Mouse (Mus musculus) adrenal gland, postnatal 36 days (tissue): ENCODE results near the gene Lrsam1. TPM values are rescaled to one million over a fixed set of nuclear protein-coding genes. Genes with fewer than 3 reads are reported as not detected.
A peak's percentile ranks its signal among the peaks of the same experiment; 100 is the strongest.
"Not testable (repeated sequence)": the region's sequence is repeated elsewhere in the genome, so short reads cannot be mapped to it uniquely, and the experiment has no call there.

Experiments
- DNase-seq, 2 experiments: peaks; one replicate each; pipeline ENCODE4 v3.0.0; 2021; ENCODE audit warnings: mixed read lengths in 1 of 2
- long read RNA-seq, 2 experiments: library from polyadenylated mRNA; stranded (forward); transcript quantifications; one replicate each; pipeline ENCODE4 v2.0.0; 2021; ENCODE audit warnings: borderline sequencing depth in 2 of 2
- total RNA-seq, 2 experiments: library from RNA; stranded (reverse); gene quantifications; 2 replicates each; pipeline ENCODE4 v1.2.3; 2021

Lrsam1 gene
- 10 to 100 TPM; 18.4 to 27.1 TPM for total RNA-seq
- long read RNA-seq, experiment 1, partial matches to known transcripts: 2 of 11 reads
- long read RNA-seq, experiment 1, other reads (novel, unspliced or antisense): 9 of 11 reads
- long read RNA-seq, experiment 2, full-length matches to known transcripts: 5 of 11 reads
- long read RNA-seq, experiment 2, partial matches to known transcripts: 2 of 11 reads
- long read RNA-seq, experiment 2, other reads (novel, unspliced or antisense): 4 of 11 reads

DNA sequence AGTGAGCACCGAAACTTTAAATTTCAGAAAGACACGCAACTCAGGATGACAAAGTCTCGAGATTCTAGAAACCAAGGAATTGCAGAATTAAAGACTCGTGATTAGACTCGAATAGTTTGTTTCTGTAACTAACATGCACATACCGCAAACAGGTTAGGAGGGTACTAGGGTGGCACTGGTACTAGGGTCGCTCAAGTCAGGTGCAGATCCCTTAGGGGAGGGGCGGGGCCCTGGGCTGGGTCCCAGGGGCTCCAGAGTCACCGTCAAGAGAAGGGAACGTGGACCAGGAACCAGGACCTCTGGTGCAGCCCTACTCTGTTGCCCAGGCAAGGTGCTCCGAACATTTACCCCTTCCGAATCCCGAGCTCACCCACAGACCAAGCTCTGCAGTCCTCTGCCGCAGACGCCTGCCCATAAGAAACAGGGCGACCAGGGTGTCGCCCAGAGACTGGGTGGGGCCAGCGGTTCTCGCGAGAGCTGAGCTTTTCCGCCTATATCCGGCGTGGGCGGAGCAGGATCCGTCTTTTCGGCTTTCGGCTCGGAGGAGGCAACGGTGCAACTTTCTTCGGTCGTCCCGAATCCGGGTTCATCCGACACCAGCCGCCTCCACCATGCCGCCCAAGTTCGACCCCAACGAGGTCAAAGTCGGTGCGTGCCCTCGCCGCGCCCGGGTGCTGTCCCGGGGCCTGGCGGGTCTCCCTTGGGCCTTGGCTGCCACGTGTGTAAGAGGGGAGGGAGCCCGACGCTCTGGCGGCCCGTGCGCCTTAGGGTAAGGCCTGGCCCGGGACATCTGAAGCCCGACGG is at the start of gene Lrsam1, which contains the start of gene Rpl12:
Gene Lrsam1 (minus strand): TSS at position 423 of the 804 bp plus-strand sequence.
Gene Rpl12 (plus strand): TSS at position 368 of the 804 bp plus-strand sequence.
- DNase-seq: peak; percentile 96 to 97

DNA sequence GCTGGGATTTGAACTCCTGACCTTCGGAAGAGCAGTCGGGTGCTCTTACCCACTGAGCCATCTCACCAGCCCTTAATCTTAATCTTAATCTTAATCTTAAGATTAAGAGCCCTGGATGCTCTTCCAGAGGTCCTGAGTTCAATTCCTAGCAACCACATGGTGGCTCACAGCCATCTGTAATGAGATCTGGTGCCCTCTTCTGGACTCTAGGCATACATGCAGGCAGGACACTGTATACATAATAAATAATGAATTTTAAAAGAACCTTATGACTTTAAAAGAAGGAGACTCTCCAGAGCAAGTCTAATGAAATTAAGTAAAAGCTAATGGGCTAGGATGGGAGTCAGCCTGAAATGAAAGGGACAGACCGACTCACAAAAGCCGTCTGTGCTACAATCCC is 47.6 kb upstream of the Lrsam1 start:
- DNase-seq: not testable (repeated sequence)

DNA sequence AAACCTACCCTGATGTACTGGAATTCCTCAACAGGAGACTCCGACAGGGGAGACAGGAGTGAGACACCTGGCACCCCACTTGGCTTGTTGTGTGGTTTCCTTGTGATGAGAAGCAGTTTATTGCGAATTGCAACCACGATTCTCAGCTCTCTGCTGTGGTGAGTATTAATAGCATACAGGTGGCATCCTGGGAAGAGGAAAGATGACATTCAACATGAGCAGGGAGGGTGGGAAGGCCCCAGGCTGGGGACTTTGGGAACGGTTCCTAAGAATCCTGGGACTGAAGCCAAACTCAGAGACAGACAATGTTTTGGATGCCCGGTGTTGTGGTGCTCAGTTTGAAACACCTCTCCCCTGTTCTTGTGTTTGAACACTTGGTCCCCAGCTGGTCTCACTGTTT is 43.6 kb upstream of the Lrsam1 start:
- no peak for DNase-seq

DNA sequence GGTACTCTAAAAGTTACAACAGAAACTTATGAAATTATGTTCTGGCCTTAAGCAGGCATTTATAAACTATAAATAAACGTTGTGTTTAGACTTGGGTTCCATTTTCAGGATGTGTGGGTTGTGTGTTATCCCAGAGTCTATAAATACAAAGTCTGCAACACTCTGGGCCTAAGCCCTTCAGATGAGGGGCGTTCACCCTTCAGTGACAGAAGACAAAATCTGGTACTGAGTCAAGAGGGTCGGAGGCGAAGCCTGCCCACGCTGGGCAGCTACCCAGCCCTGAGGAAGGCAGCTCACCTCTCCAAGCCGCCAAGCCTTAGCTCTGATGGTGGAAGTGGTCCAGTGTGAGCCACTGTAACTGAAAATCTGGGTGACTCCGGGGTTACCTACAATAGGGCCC is 40.7 kb upstream of the Lrsam1 start:
- DNase-seq: no peak

DNA sequence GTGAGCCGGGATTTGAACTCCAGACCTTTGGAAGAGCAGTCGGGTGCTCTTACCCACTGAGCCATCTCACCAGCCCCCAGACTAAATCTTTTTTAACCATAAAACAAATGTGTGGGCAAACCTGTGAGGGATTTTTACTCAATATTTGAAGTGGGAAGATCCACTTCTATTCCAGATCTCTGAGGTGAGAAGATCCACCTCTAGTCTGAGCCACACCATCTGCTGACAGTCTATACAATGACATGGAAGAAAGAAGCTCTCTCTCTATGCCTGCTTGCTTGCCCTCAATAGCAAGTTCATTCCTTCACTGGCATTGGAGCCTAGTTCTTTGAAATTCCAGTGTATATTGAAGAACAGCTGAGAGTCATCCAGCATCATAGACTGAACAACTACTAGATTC is 38.3 kb upstream of the Lrsam1 start:
- no peak for DNase-seq

DNA sequence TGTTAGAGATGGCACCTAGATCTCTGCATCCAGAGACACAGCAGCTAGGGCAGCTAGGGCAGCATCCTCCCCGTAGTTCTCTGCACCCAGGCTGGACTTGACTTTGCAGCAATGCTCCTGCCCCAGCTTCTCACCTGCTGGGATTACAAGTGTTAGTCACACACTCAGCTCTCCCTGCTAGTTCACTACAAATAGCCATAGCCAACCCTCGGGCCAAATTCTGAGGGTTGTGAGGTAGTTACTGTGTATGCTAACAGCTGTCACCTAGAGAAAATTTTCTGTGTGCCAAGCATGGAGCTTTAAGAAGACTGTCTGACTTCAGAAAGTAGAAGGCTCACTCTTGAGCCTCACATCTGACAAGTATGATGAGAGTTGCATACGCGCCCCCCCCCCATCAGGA is 36.4 kb upstream of the Lrsam1 start:
- DNase-seq: no peak

DNA sequence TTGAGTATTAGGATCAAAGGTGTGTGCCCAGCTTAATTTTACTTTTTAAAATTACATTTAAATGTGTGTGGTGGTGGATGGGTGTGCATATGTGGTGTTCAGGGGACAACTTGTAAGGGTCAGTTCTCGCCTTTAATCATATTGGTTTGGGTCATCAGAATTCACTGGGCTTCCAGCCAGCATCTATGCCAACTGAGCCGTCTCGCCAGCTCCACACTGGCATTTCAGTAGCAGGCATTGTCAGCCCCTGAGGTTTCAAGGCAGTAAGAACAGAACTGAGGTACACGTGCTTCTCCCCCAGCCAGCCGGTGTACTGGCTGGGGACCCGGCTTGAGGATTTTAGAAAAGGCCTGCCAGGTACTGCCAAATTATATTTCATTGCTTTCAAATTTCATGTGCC is 35.7 kb upstream of the Lrsam1 start:
- DNase-seq: no peak

DNA sequence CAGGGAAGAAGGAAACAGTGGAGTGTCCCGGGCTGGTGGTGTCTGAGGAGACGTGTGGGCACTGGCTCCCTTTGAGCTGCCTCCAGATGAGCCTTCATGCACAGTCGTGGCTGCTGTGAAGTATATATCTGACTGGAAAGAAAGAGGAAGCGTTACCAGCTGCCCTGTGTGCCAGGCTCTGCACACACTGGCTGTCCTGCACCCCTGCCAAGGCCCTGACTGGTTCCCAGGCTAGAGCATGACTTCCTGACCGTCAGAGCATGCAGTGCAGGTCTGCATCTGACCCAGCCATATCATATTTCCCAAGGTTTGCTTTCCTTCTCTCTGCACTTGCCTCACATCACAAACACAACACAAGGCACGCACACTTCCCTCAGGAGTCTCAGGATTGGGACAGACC is 30.7 kb upstream of the Lrsam1 start:
- DNase-seq: no peak

DNA sequence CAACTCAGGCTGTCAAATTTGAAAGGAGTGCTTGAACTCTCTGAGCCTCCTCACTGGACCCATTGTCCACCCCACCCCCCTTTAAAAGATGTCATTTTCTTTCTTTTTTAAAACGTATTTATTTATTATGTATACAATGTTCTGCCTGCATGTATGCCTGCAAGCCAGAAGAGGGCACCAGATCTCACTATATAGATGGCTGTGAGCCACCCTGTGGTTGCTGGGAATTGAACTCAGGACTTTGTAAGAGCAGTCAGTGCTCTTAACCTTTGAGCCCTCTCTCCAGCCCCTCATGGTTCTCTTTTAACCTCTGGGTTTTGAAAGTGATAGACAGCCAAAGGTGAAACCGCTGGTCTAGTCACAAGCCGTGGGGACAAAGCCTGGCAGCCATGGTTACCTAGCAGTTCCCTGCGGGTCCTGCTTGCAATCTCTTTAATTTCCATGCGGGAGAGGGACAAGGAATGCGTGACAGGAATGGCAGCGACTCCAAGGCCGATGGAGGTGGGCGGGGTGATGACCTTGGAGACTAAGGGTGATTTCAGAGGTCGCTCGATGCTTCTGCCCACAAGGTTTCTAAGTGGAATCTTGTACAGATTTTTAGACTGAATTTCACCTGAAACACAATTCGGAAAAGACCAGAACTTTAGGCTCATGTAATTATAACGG is 28.9 kb upstream of the Lrsam1 start:
- no peak for DNase-seq

DNA sequence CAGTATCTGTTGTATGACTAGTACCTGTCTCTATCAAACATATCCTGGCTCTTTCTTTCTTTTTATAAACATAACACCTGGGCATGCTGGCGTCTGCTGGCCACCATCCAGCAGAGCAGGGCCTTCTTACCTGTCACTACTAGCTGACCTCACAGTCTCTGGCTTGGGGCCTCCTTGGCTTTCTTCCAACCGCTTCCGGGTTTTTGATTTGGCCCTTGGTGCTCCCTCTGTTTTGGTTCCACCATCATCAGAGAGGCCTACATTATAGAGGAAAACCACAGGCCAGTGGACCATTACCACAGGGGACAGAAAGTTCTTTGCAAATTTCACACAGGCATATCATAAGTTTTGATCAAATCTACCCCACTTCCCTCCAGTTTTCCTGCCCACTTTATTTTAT is 28.0 kb upstream of the Lrsam1 start:
- no peak for DNase-seq

DNA sequence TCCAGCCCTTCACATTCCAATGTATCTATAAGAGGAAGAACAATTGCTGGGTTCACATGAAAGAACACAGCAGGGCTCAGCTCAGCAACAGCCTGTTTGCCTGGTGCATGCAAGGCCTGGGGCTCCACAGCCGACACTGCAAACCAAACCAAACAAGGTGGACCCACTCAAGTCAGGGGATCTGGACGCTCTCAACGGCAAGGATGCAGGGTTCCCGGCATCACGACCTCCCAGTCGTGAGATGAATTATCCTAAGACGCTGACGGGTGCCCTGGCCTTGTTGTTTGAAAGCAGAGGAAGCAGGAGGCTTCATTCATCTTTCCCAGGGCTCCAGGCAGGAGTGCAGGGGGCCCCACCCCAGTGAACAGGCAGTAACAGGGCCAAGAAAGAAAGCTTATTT is 24.4 kb upstream of the Lrsam1 start:
- no peak for DNase-seq

DNA sequence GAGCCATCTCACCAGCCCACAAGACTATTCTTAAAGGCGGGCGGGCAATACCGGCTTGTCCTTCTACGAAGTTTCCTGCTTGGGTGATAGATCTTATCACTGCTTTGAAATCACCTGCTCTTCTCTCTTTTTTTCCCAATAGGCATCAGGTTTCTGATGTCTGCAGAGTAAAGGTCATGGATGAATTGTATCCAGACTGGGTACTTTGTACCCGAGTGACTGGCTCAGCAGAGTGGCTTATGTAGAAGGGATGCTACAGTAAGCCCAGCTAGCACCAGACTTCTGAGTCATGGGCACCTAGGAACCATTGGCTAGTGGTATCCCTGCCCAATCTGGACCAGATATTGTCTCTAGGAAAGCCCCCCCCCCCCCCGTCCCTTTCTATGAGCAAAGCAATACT is 22.2 kb upstream of the Lrsam1 start:
- no peak for DNase-seq

DNA sequence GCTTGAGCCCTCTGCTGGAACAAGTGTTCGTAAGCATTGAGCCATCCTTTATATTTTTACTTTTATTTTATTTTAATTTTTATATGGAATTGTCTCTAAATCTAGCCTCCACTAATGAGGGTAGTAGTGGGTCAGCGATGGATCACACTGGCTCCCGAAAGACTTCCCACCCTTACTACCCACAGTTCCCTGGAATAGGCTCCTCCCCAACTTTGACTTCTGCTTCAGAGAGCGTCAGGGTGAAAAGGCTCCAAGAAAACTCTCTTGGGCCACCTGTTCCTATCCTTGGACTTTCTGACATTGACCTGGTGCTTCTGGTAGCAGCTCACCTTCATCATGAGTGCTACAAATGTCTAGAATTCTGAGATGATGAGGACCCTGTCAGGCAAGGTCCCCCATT is 21.3 kb upstream of the Lrsam1 start:
- no peak for DNase-seq

DNA sequence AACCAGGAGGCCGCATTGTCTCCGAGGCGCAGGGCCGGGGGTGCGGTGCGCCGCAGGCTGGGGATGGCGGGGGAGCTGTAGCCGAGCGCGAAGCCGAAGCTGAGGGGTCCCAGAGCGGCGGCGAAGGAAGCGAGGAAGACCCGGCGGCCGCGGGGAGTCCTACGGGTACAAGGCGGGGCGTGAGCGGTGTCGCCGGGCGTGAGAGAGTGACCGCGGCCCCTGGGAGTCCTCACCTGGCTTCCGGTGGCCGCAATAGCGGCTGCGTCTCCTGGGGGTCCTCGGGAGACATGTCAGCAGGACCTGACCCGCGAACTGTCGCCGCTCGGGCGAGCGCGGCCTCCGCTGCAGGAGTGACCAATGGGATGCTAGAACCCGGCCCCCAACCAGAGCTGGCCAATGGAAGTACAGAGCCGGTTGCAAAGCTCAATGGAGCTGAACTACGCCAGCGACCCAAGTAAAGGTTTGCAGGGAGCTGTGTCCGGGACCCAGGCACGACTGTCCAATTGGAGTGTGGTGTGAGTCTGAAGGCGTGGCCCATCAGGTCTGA is 20.4 kb upstream of the Lrsam1 start, which contains the start of gene Slc2a8:
Gene Slc2a8 (minus strand): TSS at position 359 of the 547 bp plus-strand sequence.
- peak; percentile 94 to 95 for DNase-seq

DNA sequence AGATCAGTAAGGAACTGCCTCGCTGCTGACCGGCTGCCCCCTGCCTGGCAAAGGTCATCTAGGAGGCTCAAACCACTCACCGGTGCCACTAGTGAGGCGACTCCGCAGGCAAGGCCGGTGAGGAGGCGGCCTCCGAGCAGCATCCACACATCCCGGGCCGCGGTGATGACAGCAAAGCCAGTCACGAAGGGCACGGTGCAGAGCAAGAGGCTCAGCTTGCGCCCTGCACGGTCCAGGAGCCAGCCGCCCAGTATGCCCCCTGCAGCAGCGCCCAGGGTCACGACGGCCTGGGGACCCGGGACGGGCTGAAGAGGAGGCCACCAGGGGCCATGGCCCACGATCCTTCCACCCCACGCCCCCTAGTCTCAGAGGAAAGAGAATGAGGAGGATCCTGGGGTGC is 19.9 kb upstream of the Lrsam1 start:
- peak; percentile 63 for DNase-seq

DNA sequence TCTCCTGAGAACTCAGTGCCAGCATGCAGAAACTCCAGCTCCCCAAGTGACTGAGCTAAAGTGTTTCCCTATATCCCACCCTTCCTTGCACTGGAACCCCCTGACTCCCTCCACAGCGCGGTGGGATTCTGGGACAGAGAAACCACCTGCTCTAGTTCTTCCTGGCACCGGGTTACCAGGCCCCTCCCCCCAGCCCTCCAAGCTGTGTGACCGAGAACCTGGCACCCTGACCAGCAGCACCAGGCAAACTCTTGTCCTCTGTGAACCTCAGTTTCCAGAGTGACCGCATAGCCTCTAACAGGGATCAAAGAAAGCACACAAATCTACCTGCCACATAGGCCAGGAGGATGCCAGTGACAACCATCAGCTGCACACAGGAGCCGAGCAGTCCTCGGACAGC is 18.3 kb upstream of the Lrsam1 start:
- no peak for DNase-seq

DNA sequence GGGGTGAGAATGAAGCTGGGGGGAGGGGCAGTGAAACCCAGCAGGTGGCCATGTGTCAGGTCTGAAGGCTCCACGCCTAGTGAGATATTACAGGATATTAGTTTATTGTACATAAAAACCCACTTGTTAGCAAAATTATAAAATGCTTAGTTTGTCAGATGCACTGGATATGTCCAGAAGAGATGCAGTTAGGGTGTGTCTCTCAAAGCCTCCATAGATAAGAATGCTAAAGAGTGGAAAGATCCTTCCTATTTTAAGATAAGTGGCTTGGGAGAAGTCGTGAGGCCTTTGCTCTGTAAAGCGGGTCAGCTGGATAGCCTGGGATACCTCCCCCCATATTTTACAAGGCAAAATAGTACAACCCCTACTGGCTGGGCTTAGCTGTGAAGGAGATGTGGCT is 17.3 kb upstream of the Lrsam1 start:
- no peak for DNase-seq

DNA sequence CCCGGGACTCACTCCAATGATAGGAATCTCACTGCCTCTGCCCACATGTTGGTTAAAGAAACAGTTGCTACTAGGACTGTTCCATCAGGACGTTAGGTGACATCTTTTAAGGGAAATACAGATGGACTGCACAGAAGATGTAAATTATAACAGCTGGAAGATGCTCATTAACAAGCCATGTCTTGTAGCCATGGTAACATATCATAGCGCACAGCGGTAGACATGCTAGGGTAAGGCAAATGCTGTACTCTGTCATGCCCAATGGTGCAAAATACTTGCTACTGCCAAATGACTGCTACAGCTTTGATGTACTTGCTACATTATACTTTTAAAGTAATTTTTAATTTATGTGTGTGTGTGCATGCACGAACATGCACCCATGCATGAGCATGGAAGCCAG is 15.7 kb upstream of the Lrsam1 start:
- no peak for DNase-seq

DNA sequence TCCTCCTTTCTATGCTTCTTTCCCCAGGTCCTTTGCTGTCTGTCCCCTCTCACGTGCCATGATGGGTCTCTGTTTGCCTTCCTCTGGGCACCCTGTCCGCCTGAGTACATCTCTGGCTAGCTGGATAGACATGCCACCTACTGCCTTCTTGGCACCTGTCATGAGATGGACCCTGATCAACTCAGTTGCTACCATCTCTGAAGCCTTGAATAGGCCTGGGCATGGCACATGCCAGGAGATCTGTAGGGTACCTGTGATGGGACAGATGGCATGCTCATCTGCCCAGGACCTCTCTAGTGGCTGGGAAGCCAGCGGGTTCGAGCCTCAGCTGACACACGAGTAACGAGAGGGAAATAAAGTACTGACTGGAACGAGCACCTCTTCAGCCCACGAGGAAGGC is 12.8 kb upstream of the Lrsam1 start:
- DNase-seq: no peak

DNA sequence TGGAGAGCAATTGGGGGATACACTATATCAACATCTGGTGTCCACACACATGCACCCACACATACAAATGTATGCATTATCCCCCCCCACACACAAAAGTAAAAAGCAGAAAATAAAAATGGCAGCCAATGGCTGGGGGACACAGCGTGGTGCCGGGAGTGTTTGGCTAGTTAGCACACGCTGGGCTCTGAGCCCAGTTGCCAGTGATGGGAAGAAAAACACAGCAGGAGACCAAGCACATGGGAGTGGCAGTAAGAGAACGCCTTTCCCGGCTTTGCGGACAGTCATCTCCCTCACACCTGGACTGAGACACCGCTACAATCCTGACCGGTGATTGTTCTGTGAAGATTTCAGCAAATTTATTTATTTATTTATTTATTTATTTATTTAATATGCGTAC is 9.8 kb upstream of the Lrsam1 start:
- DNase-seq: no peak

DNA sequence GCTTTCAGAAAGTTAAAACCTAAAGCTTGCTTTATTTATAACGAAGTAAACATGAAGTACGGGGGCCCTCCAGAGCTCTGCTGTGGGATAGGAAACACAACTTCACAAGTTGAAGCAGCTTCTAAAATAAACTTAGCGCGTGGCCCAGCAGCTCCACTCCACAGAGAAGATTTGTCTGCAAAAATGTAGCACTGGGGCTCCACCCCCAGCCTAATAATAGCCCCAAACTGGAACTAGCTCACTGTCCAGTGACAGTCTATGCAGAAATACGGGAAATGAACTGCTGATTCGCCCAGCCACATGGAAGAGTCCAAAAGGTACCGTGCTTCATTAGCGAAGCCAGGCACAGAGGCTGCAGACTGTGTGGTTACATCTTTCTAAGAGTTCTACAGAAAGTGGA is 7.9 kb upstream of the Lrsam1 start:
- DNase-seq: no peak

DNA sequence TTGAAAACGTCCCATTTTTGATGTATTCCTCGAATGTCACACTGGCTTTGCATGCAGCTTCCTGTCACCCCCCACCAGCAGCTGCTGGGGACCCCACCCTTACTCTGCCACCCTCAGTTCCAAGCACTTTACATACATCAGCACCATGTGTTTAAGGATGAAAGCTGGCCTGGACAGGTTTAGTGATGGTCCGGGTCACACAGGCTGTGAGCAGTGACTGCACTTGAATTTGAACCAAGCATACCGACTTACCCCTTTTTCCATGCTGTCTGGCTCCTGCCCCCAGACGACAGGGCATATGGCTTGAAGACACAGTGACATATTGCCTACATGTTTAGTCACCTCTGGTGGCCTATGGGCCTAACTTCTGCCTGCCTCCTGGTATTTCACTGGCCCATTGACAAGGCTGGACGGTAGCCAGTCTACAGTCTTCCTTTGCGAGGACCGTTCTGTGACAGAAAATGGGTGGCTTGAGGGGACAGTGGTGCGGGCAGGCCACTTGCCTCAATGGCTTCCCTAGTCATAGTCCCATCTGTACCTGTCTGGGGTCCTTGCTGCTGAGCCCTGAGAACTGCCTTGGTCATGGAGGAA is 6.7 kb upstream of the Lrsam1 start:
- no peak for DNase-seq
